Mouse (Mus musculus): ENCODE measurements around the gene Hnrnpab. TPM values are rescaled to one million over a fixed set of nuclear protein-coding genes. Genes with fewer than 3 reads are reported as not detected.

Hnrnpab gene
- polyA plus RNA-seq, 1 experiment from 2014 or later = 703 TPM

DNA sequence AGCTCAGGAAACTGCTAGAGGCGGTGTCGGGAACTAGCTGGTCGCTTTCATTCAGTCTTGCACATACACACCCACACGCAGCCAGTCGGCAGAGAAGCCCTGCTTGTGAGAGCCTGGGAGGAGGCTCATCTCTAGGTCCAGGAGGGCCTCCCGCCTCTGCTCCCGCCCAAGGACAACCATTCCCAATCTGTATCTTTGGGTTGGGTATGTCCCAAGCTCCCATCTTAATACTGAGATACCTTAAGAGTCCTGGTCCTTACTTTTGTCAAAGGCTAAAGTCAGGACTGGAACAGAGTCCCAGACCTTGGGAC is 43.2 kb upstream of the Hnrnpab start:
- H3K9ac ChIP-seq = peak overlapping the region; percentile 78
- H3K27me3 ChIP-seq (ENCODE audit: insufficient read depth, low read length) = no peaks in the 10 kb centered on the region
- DNase-seq = peak; percentile 63
- 4% methylated on average over 7 of the region's 7 CpGs for WGBS
- H3K4me3 ChIP-seq (ENCODE audit: low read depth, low read length) = peak overlapping the region; percentile 68
- H3K27ac ChIP-seq (ENCODE audit: low read depth) = peak overlapping the region; percentile 60; the same call in 1 of the 2 replicates
- no peaks in the 10 kb centered on the region for H3K9me3 ChIP-seq (ENCODE audit: low read depth, low read length)
- H3K4me1 ChIP-seq (ENCODE audit: insufficient read depth) = peaks cover 8% of the 10 kb centered on the region; the same call in 1 of the 2 replicates
- no peak for ATAC-seq (ENCODE audit: insufficient read depth)
- H3K4me2 ChIP-seq = peak overlapping the region; percentile 97
- H3K36me3 ChIP-seq (ENCODE audit: insufficient read depth) = peaks cover 9% of the 10 kb centered on the region; the same call in 1 of the 2 replicates
- TF ChIP-seq CTCF (IDR thresholded peaks at IDR 0.05; ENCODE audit: low read depth) = no peak

DNA sequence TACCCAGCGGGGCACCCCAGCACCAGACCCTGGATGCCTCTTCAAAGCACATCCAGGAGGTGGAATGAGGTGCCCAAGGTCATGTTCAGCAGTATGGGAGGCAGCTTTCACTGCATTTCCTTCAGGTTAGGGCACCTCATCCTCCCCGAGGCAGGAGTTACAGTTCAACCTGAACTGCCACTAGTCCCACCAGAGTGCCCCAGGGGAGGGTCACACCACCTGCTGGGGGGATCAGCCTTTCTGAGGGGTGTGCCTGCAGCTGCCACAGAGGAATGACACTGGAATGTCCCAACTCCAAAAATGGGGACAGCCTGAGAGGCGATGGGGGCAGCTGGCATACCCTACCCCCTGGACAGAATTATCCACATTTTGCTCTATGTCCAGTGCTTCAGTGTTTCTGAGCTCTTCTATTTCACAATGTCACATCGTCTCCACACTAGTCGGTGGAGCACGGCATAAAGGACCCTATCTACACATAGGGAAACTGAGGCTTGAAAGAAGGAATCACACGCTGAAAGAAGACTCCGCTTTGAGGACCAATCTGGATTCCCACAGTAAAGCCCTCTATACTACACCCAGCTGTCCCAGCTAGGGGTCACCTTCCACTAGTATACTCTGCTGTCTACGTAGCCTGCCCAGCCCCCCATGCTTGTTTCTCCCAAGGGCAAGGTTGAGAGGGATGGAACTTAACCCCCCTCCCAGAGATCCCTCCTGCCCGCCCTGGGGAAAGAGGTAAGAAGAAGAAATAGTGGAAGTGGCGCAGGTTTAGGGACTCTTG is 42.7 kb upstream of the Hnrnpab start:
- no peak for TF ChIP-seq CTCF (IDR thresholded peaks at IDR 0.05; ENCODE audit: low read depth)
- Histone ChIP-seq H3K9ac (peak overlapping the region; percentile 78), H3K36me3 (ENCODE audit: insufficient read depth) (peaks cover 14% of the 10 kb centered on the region), H3K27me3 (ENCODE audit: insufficient read depth, low read length) (no peaks in the 10 kb centered on the region; the same call in 1 of the 2 replicates), H3K4me2 (peak overlapping the region; percentile 97), H3K4me3 (ENCODE audit: low read depth, low read length) (peak overlapping the region; percentile 68), H3K9me3 (ENCODE audit: low read depth, low read length) (no peaks in the 10 kb centered on the region), H3K4me1 (ENCODE audit: insufficient read depth) (peaks cover 8% of the 10 kb centered on the region; the same call in 1 of the 2 replicates), H3K27ac (ENCODE audit: low read depth) (peak overlapping the region; percentile 72)
- WGBS = 35% methylated on average over 11 of the region's 11 CpGs
- ATAC-seq (ENCODE audit: insufficient read depth) (no peak), DNase-seq (no peak)

DNA sequence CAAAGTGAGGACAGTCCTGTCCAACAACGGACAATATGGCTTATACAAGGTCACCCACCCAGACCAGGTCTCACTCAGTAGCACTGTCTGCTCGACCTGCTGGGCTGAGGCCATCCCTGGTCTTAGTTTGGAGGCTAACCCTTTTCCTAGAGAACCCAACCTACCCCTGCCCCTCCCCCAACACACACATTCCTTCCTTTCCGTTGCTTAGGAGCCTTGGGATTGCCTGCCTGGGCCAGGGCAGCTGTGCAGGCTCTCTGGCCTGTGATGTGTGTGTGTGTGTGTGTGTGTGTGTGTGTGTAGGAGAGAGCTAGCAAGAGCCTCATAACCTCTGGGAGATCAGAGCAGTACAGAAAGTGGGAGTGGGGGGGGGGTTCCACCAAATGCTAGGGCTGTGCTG is 41.9 kb upstream of the Hnrnpab start:
- ATAC-seq (ENCODE audit: insufficient read depth) = no peak
- H3K27ac ChIP-seq (ENCODE audit: low read depth) = peak overlapping the region; percentile 72
- H3K9ac ChIP-seq = peak overlapping the region; percentile 78
- H3K4me2 ChIP-seq = peak overlapping the region; percentile 97
- no peaks in the 10 kb centered on the region for H3K9me3 ChIP-seq (ENCODE audit: low read depth, low read length)
- H3K27me3 ChIP-seq (ENCODE audit: insufficient read depth, low read length) = no peaks in the 10 kb centered on the region; the same call in 1 of the 2 replicates
- peaks cover 21% of the 10 kb centered on the region for H3K36me3 ChIP-seq (ENCODE audit: insufficient read depth)
- H3K4me1 ChIP-seq (ENCODE audit: insufficient read depth) = peaks cover 8% of the 10 kb centered on the region; the same call in 1 of the 2 replicates
- no peak for TF ChIP-seq CTCF (IDR thresholded peaks at IDR 0.05; ENCODE audit: low read depth)
- 14% methylated on average over 3 of the region's 3 CpGs for WGBS
- H3K4me3 ChIP-seq (ENCODE audit: low read depth, low read length) = peak overlapping the region; percentile 68
- DNase-seq = peak; percentile 33

DNA sequence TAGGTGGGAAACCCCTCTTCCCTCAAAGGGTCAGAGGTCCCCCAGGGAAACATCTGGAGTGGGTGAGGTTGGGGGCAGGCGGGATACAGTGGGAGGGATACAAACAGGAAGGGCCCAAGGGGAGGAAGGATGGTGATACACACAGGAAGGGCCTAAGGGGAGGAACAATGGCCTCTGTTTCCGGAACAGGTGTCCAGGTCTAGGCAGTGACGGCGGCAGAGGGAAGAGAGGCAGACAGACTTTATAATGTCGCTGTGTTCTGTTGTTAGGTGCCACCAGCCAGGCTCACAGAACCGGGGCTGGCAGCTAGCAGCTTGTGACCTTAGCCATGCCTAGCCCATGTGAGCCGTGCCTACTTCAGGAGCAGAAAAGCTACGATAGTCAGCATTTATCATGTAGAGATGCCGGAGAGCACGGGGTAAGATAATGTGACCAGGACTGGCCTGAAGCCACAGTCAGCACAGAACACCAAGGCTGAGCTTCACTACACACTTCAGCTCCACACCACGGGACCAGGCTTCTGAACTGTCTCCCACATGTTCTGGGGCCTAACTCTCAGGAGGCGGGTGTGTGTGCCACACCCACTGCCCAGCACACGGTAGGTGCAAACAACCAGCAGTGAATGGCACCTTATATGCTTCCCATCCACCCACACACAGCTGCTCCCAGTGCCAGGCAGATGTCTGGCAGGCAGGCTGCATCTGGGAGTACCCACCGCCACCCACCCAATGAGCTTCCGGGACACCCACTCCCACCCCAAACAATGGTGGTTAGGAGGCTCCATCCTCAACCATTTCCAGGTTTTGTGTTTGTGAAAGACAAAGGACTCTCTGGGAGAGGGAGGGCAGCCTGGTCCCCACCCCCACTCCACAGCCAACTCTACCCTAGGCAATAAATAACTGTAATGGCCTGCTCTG is 40.4 kb upstream of the Hnrnpab start:
- ATAC-seq (ENCODE audit: insufficient read depth) (peak; percentile 45; the same call in 1 of the 2 replicates), DNase-seq (peak; percentile 61)
- Histone ChIP-seq H3K9ac (no peak overlapping the region), H3K27ac (ENCODE audit: low read depth) (peak overlapping the region; percentile 80), H3K4me1 (ENCODE audit: insufficient read depth) (peaks cover 8% of the 10 kb centered on the region; the same call in 1 of the 2 replicates), H3K27me3 (ENCODE audit: insufficient read depth, low read length) (no peaks in the 10 kb centered on the region; the same call in 1 of the 2 replicates), H3K4me2 (peak overlapping the region; percentile 97), H3K4me3 (ENCODE audit: low read depth, low read length) (0 out of 2 replicates have a peak overlapping the region, but pooled peaks have one; percentile 12), H3K9me3 (ENCODE audit: low read depth, low read length) (no peaks in the 10 kb centered on the region), H3K36me3 (ENCODE audit: insufficient read depth) (peaks cover 33% of the 10 kb centered on the region)
- 71% methylated on average over 15 of the region's 15 CpGs for WGBS
- no peak for TF ChIP-seq CTCF (IDR thresholded peaks at IDR 0.05; ENCODE audit: low read depth)

DNA sequence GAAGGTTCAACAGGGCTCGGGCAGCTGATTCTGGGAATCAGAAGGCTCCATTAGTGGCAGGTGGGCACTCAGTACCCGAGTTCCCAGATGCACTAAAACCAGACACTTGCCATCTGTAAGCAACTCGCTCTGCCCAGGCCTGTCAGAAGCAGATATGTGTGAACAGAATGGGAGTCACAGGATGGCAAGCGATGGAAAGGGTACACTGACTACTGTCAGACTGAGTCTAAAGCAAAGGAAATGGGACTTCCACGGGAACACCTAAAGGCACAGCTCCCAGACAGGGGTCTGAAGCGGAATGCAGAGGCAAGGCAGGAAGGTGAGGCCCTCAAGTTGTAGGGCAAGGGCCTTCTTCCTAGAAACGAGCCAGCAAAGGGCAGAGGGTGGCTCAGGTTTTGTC is 39.6 kb upstream of the Hnrnpab start:
- Histone ChIP-seq H3K4me3 (ENCODE audit: low read depth, low read length) (no peak overlapping the region), H3K27me3 (ENCODE audit: insufficient read depth, low read length) (no peaks in the 10 kb centered on the region; the same call in 1 of the 2 replicates), H3K4me2 (no peak overlapping the region), H3K9me3 (ENCODE audit: low read depth, low read length) (no peaks in the 10 kb centered on the region), H3K9ac (no peak overlapping the region; the same call in 1 of the 2 replicates), H3K36me3 (ENCODE audit: insufficient read depth) (peaks cover 33% of the 10 kb centered on the region), H3K4me1 (ENCODE audit: insufficient read depth) (peaks cover 8% of the 10 kb centered on the region; the same call in 1 of the 2 replicates), H3K27ac (ENCODE audit: low read depth) (peak overlapping the region; percentile 50)
- DNase-seq = no peak
- 71% methylated on average over 7 of the region's 7 CpGs for WGBS
- TF ChIP-seq CTCF (IDR thresholded peaks at IDR 0.05; ENCODE audit: low read depth) = no peak
- ATAC-seq (ENCODE audit: insufficient read depth) = no peak

DNA sequence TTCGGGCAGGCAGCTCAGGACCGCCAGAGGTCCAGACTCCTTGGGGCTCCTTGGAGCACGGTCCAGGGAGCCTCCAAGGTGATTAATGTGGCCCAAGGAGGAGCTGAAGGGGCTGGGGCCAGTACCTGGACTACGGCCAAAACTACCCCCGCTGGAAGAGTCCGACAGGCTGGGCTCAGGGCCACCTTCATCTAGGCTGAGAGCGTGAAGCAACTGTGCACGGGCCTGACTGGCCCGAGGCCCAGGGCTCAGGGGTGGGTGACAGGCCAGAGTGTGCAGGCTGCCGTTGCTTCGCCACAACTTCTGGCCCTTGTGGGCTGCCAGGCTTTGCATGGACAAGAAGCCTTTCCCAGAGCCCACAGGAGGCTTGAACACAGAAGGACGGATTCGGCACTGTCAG is 38.6 kb upstream of the Hnrnpab start:
- H3K9me3 ChIP-seq (ENCODE audit: low read depth, low read length) = no peaks in the 10 kb centered on the region
- no peak overlapping the region for H3K9ac ChIP-seq
- peaks cover 33% of the 10 kb centered on the region for H3K36me3 ChIP-seq (ENCODE audit: insufficient read depth)
- H3K4me2 ChIP-seq = peak overlapping the region; percentile 10; the same call in 1 of the 2 replicates
- DNase-seq (peak; percentile 61), ATAC-seq (ENCODE audit: insufficient read depth) (0 out of 2 replicates have a peak, but pooled peaks have one; percentile 19)
- no peak overlapping the region for H3K4me3 ChIP-seq (ENCODE audit: low read depth, low read length)
- TF ChIP-seq CTCF (IDR thresholded peaks at IDR 0.05; ENCODE audit: low read depth) = no peak
- no peak overlapping the region; the same call in 1 of the 2 replicates for H3K27ac ChIP-seq (ENCODE audit: low read depth)
- H3K27me3 ChIP-seq (ENCODE audit: insufficient read depth, low read length) = no peaks in the 10 kb centered on the region; the same call in 1 of the 2 replicates
- 41% methylated on average over 13 of the region's 13 CpGs for WGBS
- peaks cover 8% of the 10 kb centered on the region; the same call in 1 of the 2 replicates for H3K4me1 ChIP-seq (ENCODE audit: insufficient read depth)

Data from lung, embryonic 14.5 days (tissue).